Mouse (Mus musculus) MEL-GATA-1-ER (cell line): ENCODE measurements around the gene Erlec1.

Source experiments
- DNase-seq: peaks from one replicate; pipeline ENCODE4 v3.0.0-alpha.2; 2012; ENCODE audit warnings: low read depth; ENCODE audit errors: extremely low read depth

The Erlec1 gene

DNA sequence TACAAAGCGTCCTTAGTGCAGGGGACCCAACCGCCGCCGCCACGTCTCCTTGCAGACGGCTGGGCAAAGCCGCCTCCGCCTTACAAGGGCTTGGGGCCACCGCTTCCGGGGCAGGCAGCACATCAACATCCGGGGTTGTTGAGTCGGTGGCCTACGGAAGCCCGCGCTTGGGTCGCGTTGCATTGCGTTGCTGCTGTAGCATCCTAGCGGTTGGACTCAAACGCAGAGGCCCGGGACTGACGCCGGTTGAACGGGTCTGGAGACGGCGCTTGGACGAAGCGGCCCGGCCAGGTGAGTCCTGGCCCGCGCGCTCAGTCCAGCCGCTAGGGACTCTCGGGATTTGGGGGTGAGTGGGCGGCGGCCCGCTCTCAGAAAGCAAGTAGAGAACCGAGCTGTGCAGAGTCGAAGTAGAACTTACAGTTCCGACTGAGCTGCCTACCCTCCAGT, at the start of gene Erlec1:
TSS of gene Erlec1 (minus strand) at position 57 of the 447 bp plus-strand sequence.
- peak; percentile 68 for DNase-seq

GRCm38 (mm10) chr11:31001169-31001908, 47.2 kb upstream of the Erlec1 start:
- no peak for DNase-seq

DNA sequence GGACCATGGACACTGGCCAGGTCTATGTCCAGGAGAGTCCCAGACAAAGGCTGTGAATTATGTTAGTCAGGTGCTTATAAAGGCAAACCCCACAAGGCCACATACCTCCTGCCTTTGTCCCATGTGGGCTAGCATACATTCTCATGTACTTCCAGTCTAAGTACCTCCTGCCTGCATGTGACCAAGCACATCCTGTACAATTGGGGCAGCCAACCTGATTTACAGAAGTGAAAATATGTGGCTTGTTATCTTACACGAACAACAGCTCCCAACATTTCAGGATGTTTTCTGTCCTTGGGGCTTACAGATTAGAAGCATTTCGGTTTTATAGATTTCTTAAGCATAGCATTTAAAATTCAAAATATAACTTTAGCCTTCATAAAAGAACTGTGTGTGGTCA, 45.9 kb upstream of the Erlec1 start:
- no peak for DNase-seq

GRCm38 (mm10) chr11:30998704-30999103, 44.6 kb upstream of the Erlec1 start:
- DNase-seq, result no peak

- no peak for DNase-seq
These were observed 44.1 kb upstream of the Erlec1 start for GRCm38 (mm10) chr11:30998199-30998598.

DNA sequence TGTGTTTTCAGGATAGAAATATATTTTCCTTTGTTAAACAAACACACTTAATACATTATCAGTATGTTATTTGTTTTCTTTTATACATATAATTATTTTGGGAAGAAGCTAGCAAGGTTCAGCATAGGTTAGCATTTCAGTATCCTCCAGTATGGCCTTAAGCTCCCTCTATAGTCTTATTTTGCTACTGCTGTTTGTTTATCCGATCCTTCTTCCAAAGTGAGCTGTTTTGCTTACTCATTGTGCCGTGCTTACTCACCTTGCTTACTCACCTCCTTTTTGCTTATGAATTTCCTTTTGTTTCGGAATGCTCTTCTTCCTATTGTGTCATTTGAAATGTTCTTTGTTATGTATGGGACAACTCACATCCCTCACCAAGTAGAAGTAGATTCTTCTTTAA, 42.5 kb upstream of the Erlec1 start:
- DNase-seq, result no peak

DNA sequence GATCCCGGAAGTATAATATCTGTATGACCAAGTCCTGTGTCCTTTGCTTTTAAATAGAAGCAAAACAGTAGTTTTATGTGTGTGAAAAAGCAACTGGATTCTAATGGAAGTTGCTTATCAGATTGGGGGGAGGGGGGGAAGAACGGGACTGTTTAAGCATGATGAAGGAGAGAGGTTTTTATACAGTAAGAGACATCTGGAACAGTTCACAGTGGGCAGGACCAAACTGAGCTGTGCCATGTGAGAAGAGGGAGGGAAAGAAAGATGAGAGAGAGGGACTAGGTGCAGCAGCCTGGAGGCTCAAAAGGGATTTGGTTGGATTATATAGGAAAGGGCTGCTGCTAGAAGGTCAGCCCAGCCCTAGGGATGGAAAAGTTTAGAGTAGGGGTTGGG, 32.5 kb upstream of the Erlec1 start:
- DNase-seq, result no peak

- peak; percentile 97 for DNase-seq
These were observed 31.9 kb upstream of the Erlec1 start, which contains the start of gene Chac2 for GRCm38 (mm10) chr11:30985877-30986624. Gene Chac2, minus strand, starts transcription at chr11:30986350.

GRCm38 (mm10) chr11:30985237-30985636, 31.1 kb upstream of the Erlec1 start:
- DNase-seq, result no peak

DNA sequence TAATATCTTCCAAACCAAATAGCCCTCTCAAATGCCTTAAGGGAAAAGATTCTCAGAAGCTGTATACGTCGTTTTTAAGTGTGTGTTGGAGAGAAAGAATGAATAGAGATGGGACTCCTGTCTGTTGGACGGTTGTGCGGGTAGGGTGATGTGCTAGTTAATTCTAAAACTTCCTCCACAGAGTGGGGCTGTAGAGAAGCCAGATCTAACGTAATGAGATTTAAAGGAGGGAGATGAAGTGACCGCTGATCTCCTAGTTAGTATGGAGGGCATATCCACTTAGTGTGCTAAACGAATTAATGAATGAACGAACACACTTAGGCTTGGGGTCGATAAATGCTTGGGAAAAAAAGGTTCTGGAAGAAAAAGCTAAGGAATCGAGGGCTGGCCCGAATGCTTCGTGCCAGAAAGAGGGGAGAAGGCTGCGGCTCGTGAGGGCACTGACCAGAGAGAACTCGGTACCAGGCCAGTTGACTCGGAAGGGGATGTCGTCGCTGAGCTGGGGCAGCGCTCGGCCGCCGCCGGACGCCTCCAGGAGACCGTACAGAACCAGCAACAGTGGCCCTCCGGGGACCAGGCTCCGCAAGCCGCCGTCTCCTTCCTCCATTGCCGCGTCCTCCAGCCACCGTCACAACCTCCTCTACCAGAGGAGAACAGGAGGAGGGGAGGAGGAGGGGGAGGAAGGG, 523 bp downstream of the Erlec1 start:
- peak; percentile 11 for DNase-seq

- peak; percentile 13 for DNase-seq
These were observed 1.3 kb downstream of the Erlec1 start for GRCm38 (mm10) chr11:30952829-30953228.

DNA sequence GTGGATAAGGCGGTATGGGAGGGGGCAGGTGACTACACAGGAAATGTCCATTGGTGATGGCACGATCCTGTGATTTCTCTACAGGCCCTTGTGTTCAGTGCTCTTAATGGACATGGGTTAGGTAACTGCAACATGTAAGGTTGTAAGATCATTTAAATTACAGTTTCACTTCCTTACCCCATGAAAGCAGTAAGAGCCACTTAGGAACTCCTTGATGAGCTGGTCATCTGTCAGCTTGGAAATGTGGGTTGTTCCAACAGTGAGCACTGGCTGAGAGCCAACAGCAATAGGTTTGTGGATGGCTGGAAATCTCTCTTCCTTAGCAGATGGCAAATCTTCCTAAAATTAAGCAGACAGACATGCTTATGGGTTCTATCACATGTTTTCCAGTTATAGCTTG, 10.6 kb downstream of the Erlec1 start:
- DNase-seq, result no peak

DNA sequence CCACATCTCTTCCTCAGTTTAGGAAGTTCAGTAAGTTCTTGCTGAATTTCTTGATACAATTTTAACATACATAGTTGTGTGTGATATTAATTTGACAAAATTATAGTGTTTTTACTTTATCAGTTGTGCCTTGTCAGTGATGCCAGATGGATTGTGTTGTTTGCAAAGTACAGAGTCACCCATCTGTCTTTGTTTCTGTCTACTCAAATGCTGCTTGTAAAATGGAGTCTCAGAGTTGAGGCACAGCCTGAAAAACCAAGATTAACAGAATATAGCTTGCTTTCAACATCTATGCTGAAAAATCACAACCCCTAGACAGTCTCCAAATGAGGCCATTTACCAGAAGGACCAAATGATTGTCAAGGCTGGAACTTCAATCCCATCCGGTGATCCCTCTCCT, 25.6 kb downstream of the Erlec1 start:
- DNase-seq, result no peak

DNA sequence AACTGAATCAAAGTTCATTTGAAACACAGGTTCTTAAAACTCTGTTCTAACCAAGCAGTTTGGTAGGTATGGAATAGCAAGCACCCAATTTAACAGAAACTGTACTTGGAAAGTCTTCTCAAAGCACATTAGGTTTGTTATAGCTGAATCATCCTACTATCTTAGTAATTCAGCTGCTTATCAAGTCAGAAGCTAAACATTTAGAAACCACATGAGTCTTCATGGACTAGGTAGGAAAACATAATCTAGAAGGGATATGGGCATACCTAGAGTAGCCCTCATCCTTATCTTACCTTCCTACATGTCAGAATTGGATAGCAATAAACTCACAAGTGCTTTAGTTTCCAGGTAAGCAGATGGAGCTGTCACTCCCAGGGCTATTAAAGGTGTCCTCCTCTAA, 26.1 kb downstream of the Erlec1 start:
- peak; percentile 40 for DNase-seq

DNA sequence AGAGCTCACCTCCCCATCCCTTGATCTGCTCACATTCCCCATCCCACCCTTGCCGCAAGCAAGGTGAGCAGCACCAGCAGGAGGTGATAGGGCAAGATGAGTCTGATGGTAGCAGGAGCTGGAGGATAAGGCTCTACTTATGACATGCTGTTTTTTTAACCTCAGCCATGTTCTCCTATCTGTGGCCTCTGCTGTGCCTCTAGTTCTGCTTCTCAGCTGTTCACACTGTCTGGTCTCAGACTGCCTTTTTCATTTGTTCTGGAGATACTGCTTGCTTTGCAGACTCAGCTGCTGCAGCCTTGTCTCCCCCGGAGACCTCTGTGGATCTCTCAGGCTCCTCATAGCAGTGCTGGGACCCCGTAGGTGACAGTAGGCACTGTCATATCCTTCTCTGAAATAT, 30.9 kb downstream of the Erlec1 start:
- no peak for DNase-seq

DNA sequence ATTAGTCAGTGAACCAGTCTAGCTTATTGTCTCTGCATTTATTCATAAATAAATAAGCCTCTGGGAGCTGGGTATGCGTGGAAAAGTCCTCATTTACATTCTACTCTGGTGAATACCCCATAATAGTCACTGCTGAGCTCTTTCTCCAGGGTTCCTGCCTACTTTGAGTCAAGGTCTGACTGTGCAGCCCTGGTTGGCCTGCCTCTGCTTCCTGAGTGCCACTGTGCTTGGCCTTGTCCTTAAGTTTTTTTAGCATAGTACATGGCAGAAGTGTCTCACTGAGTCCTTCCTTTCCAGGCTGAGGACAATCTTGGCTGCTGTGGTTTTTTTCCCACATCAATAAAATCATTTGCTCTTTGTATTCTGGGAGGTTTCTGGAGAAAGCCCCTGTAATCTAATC, 33.5 kb downstream of the Erlec1 start:
- DNase-seq, result no peak

GRCm38 (mm10) chr11:30912311-30912710, 41.8 kb downstream of the Erlec1 start:
- no peak for DNase-seq

GRCm38 (mm10) chr11:30899312-30899711, 54.8 kb downstream of the Erlec1 start:
- no peak for DNase-seq

- no peak for DNase-seq
These were observed 57.9 kb downstream of the Erlec1 start for GRCm38 (mm10) chr11:30896201-30896600.

DNA sequence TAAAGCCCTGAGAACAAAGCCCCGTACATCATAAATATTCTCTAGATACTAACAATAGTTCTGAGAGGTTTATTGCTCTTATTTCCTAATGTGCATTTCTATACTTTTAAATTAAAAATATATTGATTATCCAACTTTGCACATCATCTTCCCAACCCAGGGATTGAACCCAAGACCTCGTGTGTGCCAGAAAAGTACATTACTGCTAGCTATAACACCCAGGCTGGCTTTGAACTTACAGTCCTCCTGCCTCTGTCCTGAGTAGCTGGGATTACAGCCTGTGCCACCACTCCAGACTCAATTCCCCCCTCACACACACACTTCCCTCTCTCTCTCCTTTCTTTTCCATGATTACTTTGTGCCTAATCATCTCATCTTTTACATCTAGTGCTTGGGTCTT, 66.0 kb downstream of the Erlec1 start:
- DNase-seq, result no peak

- no peak for DNase-seq
These were observed 68.8 kb downstream of the Erlec1 start, which contains the start of the genes Gpr75 and Asb3 for GRCm38 (mm10) chr11:30885171-30885871. Gene Gpr75, plus strand, starts transcription at chr11:30885358. Gene Asb3, plus strand, starts transcription at chr11:30885416.
